ENCODE assay signal across 8 mouse cellular contexts in genomic region chr7:73391518-73392321, GRCm38 (mm10). TPM values are rescaled to one million over a fixed set of nuclear protein-coding genes. Genes with fewer than 3 reads are reported as not detected.
A peak's percentile ranks its signal among the peaks of the same experiment; 100 is the strongest.
DNase-seq lines count a peak whose midpoint lies in the region; ATAC-seq and TF ChIP-seq lines count a peak whose summit lies in the region.

No protein-coding gene starts in this region.

- intact Hi-C loops in gastrocnemius, adult 2 months (cut with DNase I) = no loop called here
- intact Hi-C loops in left cerebral cortex, postnatal 14 days (cut with DNase I) = no loop called here

- H3K4me1 ChIP-seq in intestine, embryonic 15.5 days (replicated peaks) = peaks cover 26% of the 10 kb centered on the region
- H3K4me1 ChIP-seq in stomach, embryonic 16.5 days (ENCODE audit: control insufficient read depth, insufficient read depth, low read length) = peaks cover 41% of the 10 kb centered on the region

- no peaks in the 10 kb centered on the region for H3K9me3 ChIP-seq in intestine, embryonic 15.5 days
- no peaks in the 10 kb centered on the region for H3K9me3 ChIP-seq in stomach, embryonic 16.5 days (replicated peaks; ENCODE audit: control insufficient read depth, low read length)

- no peak for TF ChIP-seq CTCF in gastrocnemius, adult 2 months (IDR thresholded peaks at IDR 0.05)

- peak overlapping the region; percentile 89 for H3K4me2 ChIP-seq in intestine, embryonic 15.5 days (replicated peaks)
- H3K4me2 ChIP-seq in stomach, embryonic 16.5 days (ENCODE audit: low read depth, low read length) = peak overlapping the region; percentile 79

- no peaks in the 10 kb centered on the region for H3K36me3 ChIP-seq in intestine, embryonic 15.5 days
- no peaks in the 10 kb centered on the region for H3K36me3 ChIP-seq in stomach, embryonic 16.5 days (ENCODE audit: control insufficient read depth, insufficient read depth, low read length)

- under 1% methylated on average over 39 of the region's 39 CpGs for WGBS in intestine, embryonic 15.5 days
- under 1% methylated on average over 39 of the region's 39 CpGs for WGBS in stomach, embryonic 16.5 days

- H3K27ac ChIP-seq in gastrocnemius, adult 2 months = peak overlapping the region; percentile 98
- H3K27ac ChIP-seq in intestine, embryonic 15.5 days = peak overlapping the region; percentile 82
- peak overlapping the region; percentile 95 for H3K27ac ChIP-seq in stomach, embryonic 16.5 days (ENCODE audit: low read length)

- ATAC-seq in intestine, embryonic 15.5 days = peak; percentile 54
- peak; percentile 16; the same call in 1 of the 2 replicates for ATAC-seq in stomach, embryonic 16.5 days (ENCODE audit: insufficient read depth, low FRiP score)

- H3K4me3 ChIP-seq in gastrocnemius, adult 2 months = peak overlapping the region; percentile 93
- peak overlapping the region; percentile 65 for H3K4me3 ChIP-seq in intestine, embryonic 15.5 days (replicated peaks)
- H3K4me3 ChIP-seq in stomach, embryonic 16.5 days (replicated peaks; ENCODE audit: low read length) = peak overlapping the region; percentile 60

- DNase-seq in layer of hippocampus, adult 11-12 months (ENCODE audit: low spot score) = peak; percentile 39
- no peak for DNase-seq in layer of hippocampus, adult 9-11 months
- DNase-seq in adrenal gland, postnatal 14 days = peak; percentile 63
- peak; percentile 79 for DNase-seq in gastrocnemius, adult 2 months
- DNase-seq in lung, postnatal 10 days = peak; percentile 73
- no peak for DNase-seq in left cerebral cortex, postnatal 14 days (ENCODE audit: low spot score in 2 of 2)

- H3K27me3 ChIP-seq in intestine, embryonic 15.5 days (replicated peaks) = no peaks in the 10 kb centered on the region
- H3K27me3 ChIP-seq in stomach, embryonic 16.5 days (ENCODE audit: control insufficient read depth, insufficient read depth, low read length) = no peaks in the 10 kb centered on the region

- peak overlapping the region; percentile 71 for H3K9ac ChIP-seq in intestine, embryonic 15.5 days
- peak overlapping the region; percentile 92 for H3K9ac ChIP-seq in stomach, embryonic 16.5 days (ENCODE audit: low read length)

RNA-seq across cellular contexts. Expression of gene Rgma, which starts 16.4 kb away (rescaled TPM):
- total RNA-seq in adrenal gland, postnatal 14 days (2021) = 10.0 and 14.0 TPM in 2 replicates
- 10 to 100 TPM; 46.1 to 52.4 TPM for total RNA-seq in gastrocnemius, adult 2 months (2021)
- polyA plus RNA-seq in intestine, embryonic 15.5 days (2015; fragmentation: Nextera tagmentation; extraction: Ambion mirVana) = 7.4 TPM in 2 replicates
- 10.7 and 11.7 TPM in 2 replicates for polyA plus RNA-seq in stomach, embryonic 16.5 days (2015; fragmentation: Nextera tagmentation; extraction: Ambion mirVana)
- total RNA-seq in left cerebral cortex, postnatal 14 days (2021) = 100 to 1,000 TPM in 1 of 2 experiments, 10 to 100 TPM in 1; 84.6 to 103 TPM

Comparison
In these comparisons a context has a peak if more than half of its experiments do, and no peak if none do; other contexts are left out.
1. DNase-seq: peak in layer of hippocampus, adult 11-12 months (single experiment), adrenal gland, postnatal 14 days (single experiment), gastrocnemius, adult 2 months (single experiment) and lung, postnatal 10 days (single experiment); none in layer of hippocampus, adult 9-11 months (single experiment) and left cerebral cortex, postnatal 14 days (0 of 2).
2. Peak in every context shown above with its lines, with median percentiles within 50 percentile points of each other: H3K27ac ChIP-seq and H3K4me3 ChIP-seq.